Mouse (Mus musculus) testis, postnatal 14 days (tissue): ENCODE results near the gene Frat2.

ENCODE experiments used
- DNase-seq: peaks from one replicate; pipeline ENCODE4 v3.0.0; 2021; ENCODE audit warnings: low spot score

The Frat2 gene

DNA sequence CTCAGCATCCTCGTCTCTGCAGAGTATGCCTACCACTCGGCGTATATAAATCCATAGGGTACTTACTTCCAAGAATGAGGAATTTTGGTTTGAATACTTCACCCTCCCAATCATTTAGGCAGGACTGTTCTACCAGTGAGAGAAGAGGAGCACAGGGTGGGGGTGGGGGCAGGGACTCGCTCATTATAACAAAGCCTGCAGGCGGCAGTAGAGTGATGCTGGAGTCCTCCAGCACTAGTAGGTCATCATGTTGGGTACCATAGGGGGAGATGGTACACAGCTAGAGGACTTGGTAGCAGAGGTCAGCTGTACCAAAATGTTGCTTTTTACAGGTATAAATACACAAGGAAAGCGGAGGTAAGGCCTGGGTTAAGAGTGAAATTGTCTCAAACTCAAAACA lies 3.6 kb downstream of the Frat2 start:
- no peak for DNase-seq

DNA sequence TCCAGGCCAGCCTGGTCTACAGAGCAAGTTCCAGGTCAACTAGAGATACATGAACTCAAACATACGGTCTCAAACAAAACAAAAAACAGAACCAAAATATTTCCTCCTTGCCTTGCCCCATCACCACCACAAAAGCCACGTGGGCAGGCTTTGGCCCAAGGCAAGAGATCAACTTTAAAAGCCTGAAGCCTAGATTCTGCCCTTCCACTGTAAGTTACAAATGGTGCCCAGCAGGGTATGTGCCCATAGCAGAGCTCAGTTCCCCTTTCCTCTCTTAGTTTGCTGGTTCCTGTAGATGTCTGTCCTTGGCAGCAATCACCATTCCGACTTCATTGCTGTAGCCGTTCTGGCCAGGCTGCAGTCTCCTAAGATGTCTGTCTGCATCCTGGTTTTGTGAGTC lies 5.2 kb downstream of the Frat2 start:
- no peak for DNase-seq

DNA sequence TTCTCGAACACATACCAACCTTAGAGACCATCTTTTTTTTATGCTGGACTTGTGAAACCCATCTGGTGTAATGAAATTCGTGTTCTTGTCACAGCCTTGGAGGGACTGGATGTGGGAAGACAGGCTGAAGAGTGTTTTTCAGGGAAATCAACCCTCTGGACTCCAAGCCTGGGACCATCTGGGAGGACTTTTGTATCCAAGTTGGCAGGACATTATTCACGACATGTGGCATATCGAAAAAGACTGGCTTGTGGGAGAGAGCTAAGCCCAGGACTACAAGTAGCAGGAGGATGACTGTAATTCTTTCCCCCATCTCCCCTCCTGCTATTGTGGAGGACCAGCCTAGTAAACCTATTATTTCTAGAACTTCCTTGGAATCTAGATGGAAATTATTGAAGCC lies 5.7 kb downstream of the Frat2 start:
- DNase-seq = no peak

DNA sequence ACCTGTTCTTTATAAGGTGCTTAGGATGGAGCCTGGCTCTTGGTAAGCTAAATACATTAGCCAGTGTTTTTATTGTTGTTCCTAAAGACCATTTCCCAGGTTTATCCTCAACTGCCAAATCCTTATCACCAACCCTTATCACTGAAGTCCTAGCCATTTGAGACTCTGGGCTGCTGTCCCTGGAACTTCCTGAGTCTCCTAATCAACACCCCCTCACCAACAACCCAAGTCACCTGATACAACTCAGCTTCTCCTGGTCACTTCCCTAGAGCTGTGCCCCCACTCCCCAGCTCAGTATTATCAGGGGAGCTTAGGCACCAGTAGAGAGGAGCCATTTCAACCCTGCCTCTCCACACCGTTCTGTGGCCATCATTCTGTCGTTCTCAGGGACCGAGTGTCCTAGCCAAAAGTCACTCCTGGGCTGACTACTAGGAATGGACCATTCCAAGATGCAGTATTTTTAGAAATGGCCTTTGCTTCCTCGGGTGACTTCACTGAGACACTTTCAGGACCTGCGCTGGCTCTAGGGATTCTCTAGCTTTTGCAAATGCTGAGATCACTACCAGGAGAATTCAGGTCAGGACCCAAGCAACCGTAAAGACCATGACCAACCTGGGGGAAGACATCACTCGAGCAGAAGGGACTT lies 6.7 kb downstream of the Frat2 start:
- no peak for DNase-seq

DNA sequence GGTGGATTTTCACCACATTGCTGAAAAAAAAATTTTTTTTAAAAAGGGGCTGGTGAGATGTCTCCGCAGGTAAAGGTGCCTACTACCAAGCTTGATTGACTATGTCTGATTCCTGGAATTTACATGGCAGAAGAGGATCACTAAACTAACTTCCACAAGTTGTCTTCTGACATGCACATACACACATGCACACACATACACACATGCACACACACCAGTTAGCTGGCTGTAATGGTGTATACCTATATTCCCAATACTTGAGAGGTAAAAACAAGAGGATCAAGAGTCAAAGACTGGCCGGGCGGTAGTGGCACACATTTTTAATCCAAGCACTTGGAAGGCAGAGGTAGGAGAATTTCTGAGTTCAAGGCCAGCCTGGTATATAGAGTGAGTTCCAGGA lies 8.2 kb downstream of the Frat2 start:
- no peak for DNase-seq

DNA sequence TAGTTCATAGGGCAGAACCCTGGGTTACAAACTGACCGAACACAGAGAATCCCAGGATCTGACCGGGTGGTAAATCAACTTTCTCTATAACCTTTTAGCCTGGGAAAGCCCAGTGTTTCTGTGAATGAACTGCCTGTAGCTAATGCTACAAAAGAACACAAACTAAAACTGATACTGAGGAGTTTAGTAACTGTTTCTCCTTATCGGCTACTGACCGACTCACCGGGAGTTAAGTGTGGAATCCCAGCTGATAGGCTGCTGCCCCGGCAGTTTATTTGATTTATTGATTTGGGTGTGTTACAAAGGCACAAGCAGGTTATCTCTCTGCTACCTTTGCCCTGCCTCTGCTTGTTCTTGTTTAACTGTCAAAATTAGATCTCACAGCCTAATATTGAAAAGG lies 9.1 kb downstream of the Frat2 start:
- DNase-seq = peak; percentile 46

DNA sequence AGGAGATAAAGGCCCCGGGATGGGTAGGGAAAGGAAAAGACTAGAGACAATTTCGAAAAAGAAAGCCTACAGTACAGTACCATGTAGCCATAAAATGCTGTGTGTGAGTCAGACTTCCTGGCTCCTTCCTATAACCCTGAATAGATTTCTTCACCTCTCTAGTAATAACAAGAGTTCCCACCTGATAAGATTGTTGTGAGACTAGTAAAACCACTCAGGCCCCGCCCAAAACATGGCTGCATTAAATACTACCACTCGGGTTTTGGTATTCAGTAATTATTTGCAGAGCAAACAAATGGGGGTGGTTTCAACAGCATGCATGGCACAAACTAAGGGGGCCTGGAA lies 10.0 kb downstream of the Frat2 start:
- DNase-seq = no peak

DNA sequence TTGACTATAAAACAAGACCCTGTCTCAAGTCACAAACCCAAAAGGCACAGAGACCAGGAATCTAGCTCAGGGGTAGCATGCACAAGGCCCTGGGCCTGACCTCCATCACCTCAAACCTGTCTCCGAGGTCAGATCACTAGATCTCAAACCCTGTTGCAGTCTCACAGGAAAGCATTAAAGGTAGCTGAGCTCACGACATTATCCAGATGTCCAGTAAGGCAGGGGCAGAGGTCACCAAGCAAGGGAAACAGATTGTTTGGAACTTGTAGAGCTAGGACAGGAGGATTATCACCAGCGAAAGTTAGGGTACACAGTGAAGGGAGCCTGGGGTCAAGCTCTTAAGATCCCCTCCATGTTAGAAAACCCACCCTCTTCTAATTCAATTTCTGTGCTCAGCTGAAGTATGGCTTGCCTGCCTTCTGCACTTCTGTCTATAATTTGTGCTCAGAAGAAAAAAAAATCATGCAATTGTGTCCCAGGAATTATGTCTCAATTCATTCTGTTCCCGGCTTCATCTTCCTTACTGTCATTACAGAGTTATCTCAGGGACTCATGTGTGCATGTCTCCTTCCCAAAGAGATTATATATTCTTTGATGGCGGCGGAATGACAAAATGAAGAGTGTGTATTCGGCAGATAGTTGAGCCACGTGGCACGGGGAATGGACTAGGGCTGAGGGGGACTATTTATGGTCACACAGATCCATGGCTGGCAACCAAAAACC lies 10.6 kb downstream of the Frat2 start:
- no peak for DNase-seq

DNA sequence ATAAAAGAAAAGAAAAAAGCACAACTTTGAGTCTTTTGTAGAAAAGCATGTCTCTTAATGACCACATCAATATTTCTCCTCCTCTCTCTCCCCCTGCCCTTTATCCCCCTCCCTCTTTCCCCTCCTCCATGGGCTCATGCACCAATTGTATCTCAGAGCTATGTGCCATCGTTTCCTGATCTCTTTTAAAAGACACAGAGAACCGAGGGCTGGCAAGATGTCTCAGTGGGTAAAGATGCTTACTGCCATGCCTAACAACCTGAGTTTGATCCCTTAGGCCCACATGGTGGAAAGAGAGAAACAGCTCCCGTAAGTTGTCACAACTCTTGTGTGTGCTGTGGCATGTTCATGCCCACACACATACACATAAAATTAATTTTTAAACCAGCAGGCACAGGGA lies 11.2 kb downstream of the Frat2 start:
- no peak for DNase-seq

DNA sequence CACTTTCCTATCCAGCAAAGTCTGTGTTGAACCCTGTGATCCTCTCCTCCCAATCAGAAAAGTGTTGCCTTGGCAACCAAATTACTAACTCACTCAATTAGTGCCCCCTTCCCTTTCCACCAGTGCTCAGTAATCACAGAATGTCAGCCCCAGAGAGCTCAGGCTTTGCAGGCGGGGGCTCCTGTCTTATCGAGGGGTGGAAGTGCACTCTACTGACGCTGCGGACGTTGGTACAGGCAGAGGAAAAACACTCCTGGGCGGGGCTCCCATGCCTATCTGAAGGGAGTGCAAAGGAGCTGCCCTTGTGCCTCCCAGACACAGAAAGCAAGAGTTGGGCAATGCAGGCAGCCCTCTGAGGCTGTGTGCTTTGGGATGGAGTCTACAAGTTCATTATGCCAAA lies 12.1 kb downstream of the Frat2 start:
- DNase-seq = no peak

DNA sequence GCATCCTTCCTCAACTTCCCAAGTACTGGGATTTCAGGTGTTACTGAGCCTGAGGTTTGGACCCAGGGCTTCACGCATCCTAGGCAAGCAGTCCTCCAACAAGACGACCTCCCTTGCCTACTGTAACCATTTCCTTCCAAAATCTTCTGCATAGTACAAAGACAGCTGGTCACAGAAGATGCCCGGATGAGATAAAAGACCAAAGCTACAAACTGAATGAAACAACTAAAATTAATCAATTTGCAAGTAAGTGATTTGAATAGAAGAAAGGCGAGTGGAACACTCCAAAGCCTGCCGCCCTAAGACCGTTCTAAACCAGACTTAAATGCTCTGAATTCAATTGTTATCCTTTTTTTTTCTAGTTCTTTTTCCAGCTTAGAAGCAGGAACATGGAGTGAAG lies 12.5 kb downstream of the Frat2 start:
- no peak for DNase-seq

DNA sequence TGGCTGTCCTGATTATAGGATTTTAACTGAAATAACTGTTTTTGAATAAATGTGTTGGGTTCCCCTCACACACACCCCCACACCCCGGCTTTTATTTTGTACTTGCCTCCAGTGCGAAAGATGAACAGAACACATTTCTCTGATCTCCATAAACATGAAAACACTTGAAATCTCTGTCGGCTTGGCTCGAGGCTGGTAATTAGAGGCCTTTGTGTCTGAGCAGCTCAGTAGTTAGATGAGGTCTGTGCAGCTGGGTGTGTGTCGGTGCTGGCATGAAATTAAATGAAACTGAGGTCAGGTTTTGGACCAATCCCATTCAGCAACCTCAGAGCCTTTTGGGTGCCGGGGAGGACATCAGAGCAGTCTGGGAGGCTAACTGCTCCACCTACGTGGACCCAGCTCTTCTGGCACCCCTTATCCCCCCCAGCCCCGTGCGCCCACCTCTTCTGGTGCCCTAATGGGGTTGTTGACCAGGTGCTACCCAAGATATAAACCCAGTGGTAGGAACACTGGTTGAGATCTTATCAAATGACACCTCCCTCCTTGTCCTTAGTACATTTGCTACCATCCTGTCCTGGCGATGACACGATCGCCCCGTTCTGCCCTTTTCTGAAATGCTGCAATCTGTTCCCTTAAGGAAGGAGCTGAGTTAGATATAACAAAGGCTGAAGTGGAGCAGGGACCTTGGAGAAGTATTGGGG lies 15.3 kb downstream of the Frat2 start:
- DNase-seq = no peak

DNA sequence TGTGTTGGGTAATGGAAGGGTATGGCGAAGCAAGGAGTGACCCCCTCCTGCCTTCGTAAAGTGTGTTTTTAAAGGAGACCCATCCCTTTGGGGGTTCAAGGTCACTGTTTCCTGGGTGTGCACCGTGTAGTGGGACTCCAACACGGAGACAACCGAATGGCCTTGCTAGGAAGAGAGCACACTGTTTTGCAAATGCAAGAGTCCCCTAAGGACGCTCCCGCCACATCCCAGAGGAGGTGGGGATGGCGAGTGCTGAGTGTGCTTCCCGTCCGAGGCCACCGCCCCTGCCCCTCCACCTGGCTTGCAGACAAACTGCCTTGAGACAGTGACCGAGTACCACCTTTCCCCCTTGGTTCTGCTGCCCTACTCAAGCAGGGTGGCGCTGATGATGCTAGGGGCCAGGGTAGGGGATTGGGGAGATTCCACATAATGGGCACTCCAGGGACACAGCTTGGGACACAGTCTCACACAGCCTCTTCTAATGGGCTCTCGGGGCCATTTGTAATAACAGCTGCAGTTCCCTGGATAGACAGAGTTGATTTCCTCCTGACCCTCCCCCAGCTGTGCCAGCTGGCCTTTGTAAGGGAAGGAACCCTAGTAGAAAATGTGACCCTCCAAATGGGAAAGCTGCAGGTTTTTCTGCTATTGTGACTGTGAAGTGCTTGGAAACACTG lies 16.1 kb downstream of the Frat2 start:
- DNase-seq = no peak

DNA sequence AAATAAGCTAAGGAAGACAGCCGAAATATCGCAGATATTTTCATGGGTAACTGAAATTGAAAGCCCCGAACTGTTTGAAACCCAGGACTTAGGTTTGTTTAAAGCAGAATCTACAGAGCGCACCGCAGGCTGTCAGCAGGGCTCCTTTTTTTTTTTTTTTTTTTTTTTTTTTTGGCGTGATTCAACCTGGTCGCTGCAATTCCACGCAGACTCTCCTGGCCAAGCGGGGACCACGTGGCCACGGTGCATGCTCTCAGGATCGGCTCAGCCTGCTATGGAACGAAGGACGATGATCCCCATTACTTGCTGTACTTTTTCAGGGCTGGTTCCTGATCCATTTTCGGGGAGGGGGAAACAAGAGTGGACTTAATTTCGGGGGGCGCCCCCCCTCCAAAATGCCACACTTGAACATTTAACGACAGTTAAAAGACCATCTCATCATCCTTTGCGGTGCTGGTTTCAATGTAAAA lies 16.8 kb downstream of the Frat2 start:
- DNase-seq = no peak

DNA sequence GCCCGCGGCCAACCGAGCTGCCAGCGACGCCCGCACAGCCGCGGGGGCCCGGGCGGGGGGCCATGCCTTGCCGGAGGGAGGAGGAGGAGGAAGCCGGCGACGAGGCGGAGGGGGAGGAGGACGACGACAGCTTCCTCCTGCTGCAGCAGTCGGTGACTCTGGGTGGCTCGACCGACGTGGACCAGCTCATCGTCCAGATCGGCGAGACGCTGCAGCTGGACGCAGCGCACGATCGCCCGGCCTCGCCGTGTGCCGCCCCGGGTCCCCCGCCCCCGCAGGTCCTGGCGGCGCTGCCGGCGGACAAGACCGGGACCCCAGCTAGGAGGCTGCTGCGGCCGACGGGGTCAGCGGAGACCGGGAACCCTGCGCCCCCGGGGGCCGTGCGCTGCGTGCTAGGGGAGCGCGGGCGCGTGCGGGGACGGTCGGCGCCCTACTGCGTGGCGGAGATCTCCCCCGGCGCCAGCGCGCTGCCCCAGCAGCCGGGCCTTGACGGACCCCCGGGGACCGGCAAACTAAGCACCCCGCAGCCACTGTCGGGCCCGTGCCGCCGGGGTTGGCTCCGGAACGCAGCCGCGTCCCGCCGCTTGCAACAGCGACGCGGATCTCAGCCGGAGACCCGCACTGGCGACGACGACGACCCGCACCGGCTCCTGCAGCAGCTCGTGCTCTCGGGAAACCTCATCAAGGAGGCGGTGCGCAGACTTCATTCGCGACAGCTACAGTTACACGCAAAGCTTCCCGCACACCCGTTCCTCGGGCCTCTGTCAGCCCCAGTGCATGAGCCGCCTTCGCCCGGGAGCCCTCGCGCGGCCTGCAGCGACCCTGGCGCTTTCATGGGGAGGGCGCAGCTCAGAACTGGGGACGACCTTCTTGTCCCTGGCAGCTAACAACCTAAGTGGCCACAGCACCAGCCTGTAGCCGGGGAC lies 17.6 kb downstream of the Frat2 start:
- DNase-seq = no peak

DNA sequence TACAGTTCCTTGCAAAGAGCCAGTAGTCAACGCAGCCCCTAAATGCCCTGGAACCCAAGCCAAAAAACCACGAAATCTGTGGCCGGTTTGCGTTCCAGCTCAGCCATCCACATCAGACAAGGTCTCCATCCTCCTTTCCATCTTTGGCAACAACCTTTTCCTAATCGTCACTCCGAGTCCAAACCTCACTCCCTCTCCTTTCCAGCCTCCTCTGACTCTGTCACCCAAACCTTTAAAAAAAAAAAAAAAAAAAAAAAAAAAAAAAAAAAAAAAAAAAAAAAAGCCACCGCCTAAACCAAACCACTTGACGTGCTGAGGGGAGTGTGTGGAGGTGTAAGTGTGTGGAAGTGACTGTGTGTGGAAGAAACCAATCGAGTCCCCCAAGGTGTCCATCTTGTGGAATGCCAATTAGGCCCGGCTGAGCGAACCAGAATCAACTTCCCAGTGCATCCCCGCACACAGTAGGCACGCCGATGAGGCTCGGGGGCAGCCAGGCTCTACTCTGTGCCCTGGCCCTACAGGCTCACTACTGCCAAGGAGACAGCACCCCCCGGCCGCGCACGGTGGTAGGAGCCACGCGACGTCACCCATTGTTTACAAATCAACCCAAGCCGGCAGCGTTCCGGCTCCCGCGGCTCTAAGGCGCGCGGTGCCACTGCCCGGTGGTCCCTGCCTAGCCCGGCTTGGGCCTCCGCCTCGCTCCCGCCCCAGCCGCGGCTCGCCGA lies 18.4 kb downstream of the Frat2 start, which contains the start of gene Frat1:
Gene Frat1 (plus strand): TSS at position 590 of the 725 bp plus-strand sequence.
- DNase-seq = peak; percentile 84

DNA sequence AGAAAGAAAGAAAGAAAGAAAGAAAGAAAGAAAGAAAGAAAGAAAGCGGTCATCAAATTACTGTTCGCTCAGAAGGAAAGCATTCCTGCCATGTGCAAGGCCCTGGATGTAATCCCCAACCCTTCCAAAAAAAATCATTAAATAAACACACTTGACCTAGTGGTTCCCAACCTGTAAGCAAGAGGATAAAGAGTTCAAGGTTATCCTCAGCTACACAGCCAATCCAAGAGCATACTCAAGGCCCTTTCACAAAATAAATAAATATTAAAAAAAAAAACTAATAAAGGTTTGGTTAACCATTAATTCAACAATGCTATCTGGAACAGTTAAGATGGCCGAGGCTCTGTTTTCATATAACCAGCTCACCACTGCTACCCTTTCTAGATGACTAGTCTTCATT lies 19.0 kb downstream of the Frat2 start:
- no peak for DNase-seq

DNA sequence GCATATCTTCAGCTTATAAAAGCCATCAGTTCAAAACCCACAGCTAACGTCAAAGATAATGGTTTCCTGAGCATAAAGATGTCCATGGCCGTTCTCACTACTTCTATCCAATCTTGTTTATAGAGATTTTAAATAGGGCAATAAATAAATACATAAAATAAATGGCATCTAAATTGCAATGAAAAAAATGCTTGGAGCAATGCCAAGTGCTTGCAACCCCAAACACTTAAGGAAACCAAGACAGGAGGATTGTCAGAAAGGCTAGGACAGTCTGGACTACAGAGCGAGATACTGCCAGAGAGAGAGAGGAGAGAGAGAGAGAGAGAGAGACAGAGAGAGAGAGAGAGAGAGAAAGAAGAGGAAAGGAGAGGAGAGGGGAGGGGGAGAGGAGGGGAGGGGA lies 21.4 kb downstream of the Frat2 start:
- no peak for DNase-seq

DNA sequence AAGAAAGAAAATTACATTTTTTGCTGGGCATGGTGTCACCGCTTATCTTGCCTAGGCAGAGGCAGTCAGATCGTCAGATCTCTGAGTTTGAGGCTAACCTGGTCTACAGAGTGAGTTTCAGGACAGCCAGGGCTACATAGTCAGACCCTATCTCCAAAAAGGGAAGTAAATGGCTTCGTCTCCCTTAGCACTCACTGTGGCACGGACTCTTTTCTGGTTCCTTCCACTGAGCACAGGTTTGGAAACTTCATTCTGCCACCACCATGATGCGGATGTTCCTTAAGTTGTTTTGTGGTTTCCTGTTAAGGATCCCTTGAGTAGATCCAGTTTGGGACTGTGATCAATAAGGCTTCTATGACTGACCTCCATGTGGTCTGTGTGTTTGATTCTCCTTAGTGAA lies 23.0 kb downstream of the Frat2 start:
- no peak for DNase-seq

DNA sequence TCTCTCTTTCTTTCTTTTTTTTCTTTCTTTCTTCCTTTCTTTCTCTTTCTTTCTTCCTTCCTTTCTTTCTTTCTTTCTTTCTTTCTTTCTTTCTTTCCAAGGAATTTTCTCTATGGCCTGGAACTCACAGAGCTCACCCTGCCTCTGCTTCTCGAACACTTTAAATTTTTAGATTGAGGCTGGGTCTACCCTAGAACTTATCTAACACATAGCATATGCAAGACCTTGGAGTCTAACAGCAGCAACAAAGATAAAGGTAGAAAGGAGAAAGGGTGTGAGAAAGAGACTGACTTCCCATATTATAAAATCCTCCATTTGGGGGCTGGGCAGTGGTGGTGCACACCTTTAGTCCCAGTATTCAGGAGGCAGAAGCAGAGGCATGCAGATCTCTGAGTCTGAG lies 25.3 kb downstream of the Frat2 start:
- DNase-seq = no peak

DNA sequence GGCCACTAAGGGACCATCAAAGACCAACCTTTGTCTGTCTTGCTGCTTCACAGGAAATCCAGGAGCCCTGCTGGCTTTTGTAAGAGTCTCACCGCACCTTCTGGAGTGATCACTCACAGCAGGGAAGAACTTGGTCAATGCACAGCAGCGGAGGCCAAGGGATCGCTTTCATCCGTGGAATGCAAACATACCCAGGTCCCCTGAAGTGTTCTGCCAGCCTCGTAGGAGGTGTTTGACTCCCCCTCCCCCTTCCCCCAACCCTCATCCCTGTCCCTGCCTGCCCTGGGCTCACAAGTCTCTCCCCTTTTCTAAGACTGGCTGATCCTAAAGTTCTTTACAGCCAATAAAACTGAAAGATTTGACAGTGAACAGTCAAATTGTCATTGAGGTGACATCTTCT lies 26.5 kb downstream of the Frat2 start:
- DNase-seq = no peak
